Mouse (Mus musculus): ENCODE measurements around the gene Impad1. TPM values are rescaled to one million over a fixed set of nuclear protein-coding genes. Genes with fewer than 3 reads are reported as not detected.

Impad1 gene
- polyA plus RNA-seq, 1 experiment from 2014 or later: 53.8 TPM

- WGBS: 60% methylated on average over 1 of the region's 1 CpGs
- no peaks in the 10 kb centered on the region for H3K27me3 ChIP-seq (ENCODE audit: control insufficient read depth, insufficient read depth, low read length)
- ATAC-seq (ENCODE audit: low FRiP score, low TSS enrichment): no peak
- H3K27ac ChIP-seq (ENCODE audit: low read depth, low read length): no peak overlapping the region
- no peak overlapping the region for H3K9ac ChIP-seq (ENCODE audit: low read depth, low read length)
- H3K4me1 ChIP-seq (ENCODE audit: control insufficient read depth, insufficient read depth, low read length): no peaks in the 10 kb centered on the region
- H3K36me3 ChIP-seq (ENCODE audit: control insufficient read depth, insufficient read depth, low read length): peaks cover 3% of the 10 kb centered on the region; the same call in 1 of the 2 replicates
- no peak overlapping the region for H3K4me3 ChIP-seq (ENCODE audit: low read length)
- H3K4me2 ChIP-seq (replicated peaks; ENCODE audit: low read depth, low read length): no peak overlapping the region
- H3K9me3 ChIP-seq (ENCODE audit: control insufficient read depth, low read length): peaks cover 6% of the 10 kb centered on the region; the same call in 1 of the 2 replicates
Observed at GRCm38 (mm10) chr4:4784305-4784704, 8.8 kb downstream of the Impad1 start.

- Histone ChIP-seq H3K27me3 (ENCODE audit: control insufficient read depth, insufficient read depth, low read length) (no peaks in the 10 kb centered on the region), H3K36me3 (ENCODE audit: control insufficient read depth, insufficient read depth, low read length) (peaks cover 3% of the 10 kb centered on the region; the same call in 1 of the 2 replicates), H3K4me1 (ENCODE audit: control insufficient read depth, insufficient read depth, low read length) (no peaks in the 10 kb centered on the region), H3K9me3 (ENCODE audit: control insufficient read depth, low read length) (peaks cover 6% of the 10 kb centered on the region; the same call in 1 of the 2 replicates), H3K4me3 (ENCODE audit: low read length) (no peak overlapping the region), H3K27ac (ENCODE audit: low read depth, low read length) (no peak overlapping the region), H3K9ac (ENCODE audit: low read depth, low read length) (no peak overlapping the region), H3K4me2 (replicated peaks; ENCODE audit: low read depth, low read length) (no peak overlapping the region)
- no peak for ATAC-seq (ENCODE audit: low FRiP score, low TSS enrichment)
Observed at GRCm38 (mm10) chr4:4783686-4783957, 9.5 kb downstream of the Impad1 start.

- no peak overlapping the region for H3K4me3 ChIP-seq (ENCODE audit: low read length)
- H3K4me1 ChIP-seq (ENCODE audit: control insufficient read depth, insufficient read depth, low read length): no peaks in the 10 kb centered on the region
- peaks cover 6% of the 10 kb centered on the region; the same call in 1 of the 2 replicates for H3K9me3 ChIP-seq (ENCODE audit: control insufficient read depth, low read length)
- H3K27me3 ChIP-seq (ENCODE audit: control insufficient read depth, insufficient read depth, low read length): no peaks in the 10 kb centered on the region
- WGBS: 98% methylated on average over 4 of the region's 4 CpGs
- peaks cover 3% of the 10 kb centered on the region; the same call in 1 of the 2 replicates for H3K36me3 ChIP-seq (ENCODE audit: control insufficient read depth, insufficient read depth, low read length)
- H3K9ac ChIP-seq (ENCODE audit: low read depth, low read length): no peak overlapping the region
- no peak overlapping the region for H3K4me2 ChIP-seq (replicated peaks; ENCODE audit: low read depth, low read length)
- no peak for ATAC-seq (ENCODE audit: low FRiP score, low TSS enrichment)
- H3K27ac ChIP-seq (ENCODE audit: low read depth, low read length): no peak overlapping the region
Observed at GRCm38 (mm10) chr4:4782882-4783685, 10.1 kb downstream of the Impad1 start.

- no peak overlapping the region for H3K27ac ChIP-seq (ENCODE audit: low read depth, low read length)
- H3K36me3 ChIP-seq (ENCODE audit: control insufficient read depth, insufficient read depth, low read length): peaks cover 22% of the 10 kb centered on the region
- no peak for ATAC-seq (ENCODE audit: low FRiP score, low TSS enrichment)
Observed at GRCm38 (mm10) chr4:4779265-4779770, 13.8 kb downstream of the Impad1 start.

GRCm38 (mm10) chr4:4771523-4772114 lies 21.5 kb downstream of the Impad1 start:
- Histone ChIP-seq H3K27me3 (ENCODE audit: control insufficient read depth, insufficient read depth, low read length) (no peaks in the 10 kb centered on the region), H3K4me3 (ENCODE audit: low read length) (no peak overlapping the region), H3K36me3 (ENCODE audit: control insufficient read depth, insufficient read depth, low read length) (peaks cover 30% of the 10 kb centered on the region), H3K4me1 (ENCODE audit: control insufficient read depth, insufficient read depth, low read length) (no peaks in the 10 kb centered on the region), H3K9me3 (ENCODE audit: control insufficient read depth, low read length) (no peaks in the 10 kb centered on the region), H3K4me2 (replicated peaks; ENCODE audit: low read depth, low read length) (no peak overlapping the region), H3K27ac (ENCODE audit: low read depth, low read length) (no peak overlapping the region), H3K9ac (ENCODE audit: low read depth, low read length) (no peak overlapping the region)
- ATAC-seq (ENCODE audit: low FRiP score, low TSS enrichment): no peak
- WGBS: 70% methylated on average over 2 of the region's 2 CpGs

More at GRCm38 (mm10) chr4:4779265-4779770, 13.8 kb downstream of the Impad1 start:
- Histone ChIP-seq H3K27me3 (ENCODE audit: control insufficient read depth, insufficient read depth, low read length) (no peaks in the 10 kb centered on the region), H3K4me1 (ENCODE audit: control insufficient read depth, insufficient read depth, low read length) (no peaks in the 10 kb centered on the region), H3K9me3 (ENCODE audit: control insufficient read depth, low read length) (peaks cover 6% of the 10 kb centered on the region; the same call in 1 of the 2 replicates), H3K4me2 (replicated peaks; ENCODE audit: low read depth, low read length) (no peak overlapping the region), H3K9ac (ENCODE audit: low read depth, low read length) (no peak overlapping the region), H3K4me3 (ENCODE audit: low read length) (no peak overlapping the region)

- no peaks in the 10 kb centered on the region for H3K9me3 ChIP-seq (ENCODE audit: control insufficient read depth, low read length)
- H3K27me3 ChIP-seq (ENCODE audit: control insufficient read depth, insufficient read depth, low read length): no peaks in the 10 kb centered on the region
- 85% methylated on average over 5 of the region's 5 CpGs for WGBS
- ATAC-seq (ENCODE audit: low FRiP score, low TSS enrichment): no peak
- H3K4me1 ChIP-seq (ENCODE audit: control insufficient read depth, insufficient read depth, low read length): no peaks in the 10 kb centered on the region
- H3K9ac ChIP-seq (ENCODE audit: low read depth, low read length): no peak overlapping the region
- H3K27ac ChIP-seq (ENCODE audit: low read depth, low read length): no peak overlapping the region
- peaks cover 21% of the 10 kb centered on the region; the same call in 1 of the 2 replicates for H3K36me3 ChIP-seq (ENCODE audit: control insufficient read depth, insufficient read depth, low read length)
- H3K4me3 ChIP-seq (ENCODE audit: low read length): no peak overlapping the region
- no peak overlapping the region for H3K4me2 ChIP-seq (replicated peaks; ENCODE audit: low read depth, low read length)
Observed at GRCm38 (mm10) chr4:4765806-4766205, 27.3 kb downstream of the Impad1 start.

GRCm38 (mm10) chr4:4758376-4758775 lies 34.8 kb downstream of the Impad1 start:
- Histone ChIP-seq H3K4me2 (replicated peaks; ENCODE audit: low read depth, low read length) (no peak overlapping the region), H3K4me3 (ENCODE audit: low read length) (no peak overlapping the region), H3K4me1 (ENCODE audit: control insufficient read depth, insufficient read depth, low read length) (no peaks in the 10 kb centered on the region), H3K27me3 (ENCODE audit: control insufficient read depth, insufficient read depth, low read length) (no peaks in the 10 kb centered on the region), H3K9me3 (ENCODE audit: control insufficient read depth, low read length) (no peaks in the 10 kb centered on the region), H3K36me3 (ENCODE audit: control insufficient read depth, insufficient read depth, low read length) (no peaks in the 10 kb centered on the region), H3K9ac (ENCODE audit: low read depth, low read length) (no peak overlapping the region), H3K27ac (ENCODE audit: low read depth, low read length) (no peak overlapping the region)
- 90% methylated on average over 4 of the region's 4 CpGs for WGBS
- ATAC-seq (ENCODE audit: low FRiP score, low TSS enrichment): no peak

- H3K9ac ChIP-seq (ENCODE audit: low read depth, low read length): no peak overlapping the region
- no peak for ATAC-seq (ENCODE audit: low FRiP score, low TSS enrichment)
- 60% methylated on average over 3 of the region's 3 CpGs for WGBS
- no peak overlapping the region for H3K4me3 ChIP-seq (ENCODE audit: low read length)
- H3K4me2 ChIP-seq (replicated peaks; ENCODE audit: low read depth, low read length): no peak overlapping the region
- no peak overlapping the region for H3K27ac ChIP-seq (ENCODE audit: low read depth, low read length)
- no peaks in the 10 kb centered on the region for H3K27me3 ChIP-seq (ENCODE audit: control insufficient read depth, insufficient read depth, low read length)
- no peaks in the 10 kb centered on the region for H3K36me3 ChIP-seq (ENCODE audit: control insufficient read depth, insufficient read depth, low read length)
- no peaks in the 10 kb centered on the region for H3K4me1 ChIP-seq (ENCODE audit: control insufficient read depth, insufficient read depth, low read length)
- H3K9me3 ChIP-seq (ENCODE audit: control insufficient read depth, low read length): no peaks in the 10 kb centered on the region
Observed at GRCm38 (mm10) chr4:4729427-4729826, 63.7 kb downstream of the Impad1 start.

GRCm38 (mm10) chr4:4726241-4726776 lies 66.8 kb downstream of the Impad1 start:
- Histone ChIP-seq H3K36me3 (ENCODE audit: control insufficient read depth, insufficient read depth, low read length) (no peaks in the 10 kb centered on the region), H3K27me3 (ENCODE audit: control insufficient read depth, insufficient read depth, low read length) (no peaks in the 10 kb centered on the region), H3K4me2 (replicated peaks; ENCODE audit: low read depth, low read length) (no peak overlapping the region), H3K27ac (ENCODE audit: low read depth, low read length) (no peak overlapping the region), H3K9me3 (ENCODE audit: control insufficient read depth, low read length) (no peaks in the 10 kb centered on the region), H3K9ac (ENCODE audit: low read depth, low read length) (no peak overlapping the region), H3K4me1 (ENCODE audit: control insufficient read depth, insufficient read depth, low read length) (no peaks in the 10 kb centered on the region), H3K4me3 (ENCODE audit: low read length) (no peak overlapping the region)
- no peak for ATAC-seq (ENCODE audit: low FRiP score, low TSS enrichment)
- 85% methylated on average over 3 of the region's 3 CpGs for WGBS
